Mouse (Mus musculus): ENCODE measurements around the gene Sugct.

DNA sequence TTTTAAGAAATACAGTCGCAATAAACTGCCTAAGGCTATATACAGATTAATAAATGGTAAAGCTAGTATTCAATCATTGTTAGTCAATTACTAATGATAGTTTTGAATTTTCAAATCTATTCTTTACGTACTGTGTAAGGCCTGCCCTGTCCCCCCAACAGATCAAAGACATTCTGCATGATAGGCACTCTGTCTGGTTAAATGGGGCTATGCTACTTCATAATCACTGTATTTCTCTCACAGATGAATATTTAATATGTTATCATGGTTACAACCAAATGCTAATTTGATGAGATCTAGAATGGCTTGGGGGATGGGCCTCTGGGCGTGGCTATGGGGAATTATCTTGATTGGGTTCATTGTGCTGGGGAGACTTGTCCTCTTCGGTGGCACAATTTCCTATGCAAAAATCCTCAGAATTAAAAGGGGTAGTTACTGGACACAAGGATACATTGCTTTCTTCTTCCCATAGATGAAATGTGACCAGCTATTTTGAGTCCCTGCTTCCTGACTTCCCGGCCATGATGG is 13.5 kb upstream of the Sugct start:
- TF ChIP-seq MYOD1 (IDR thresholded peaks at IDR 0.05; ENCODE audit: control insufficient read depth in 1 of 3, insufficient read length in 2 of 3, low read depth in 2 of 3) (no peak), POLR2A (IDR thresholded peaks at IDR 0.05; ENCODE audit: insufficient read length, low read depth) (no peak), USF1 (IDR thresholded peaks at IDR 0.05; ENCODE audit: low read depth) (no peak), TCF12 (IDR thresholded peaks at IDR 0.05; ENCODE audit: insufficient read depth, poor library complexity, severe bottlenecking) (no peak), MYOG (IDR thresholded peaks at IDR 0.05; ENCODE audit: control insufficient read depth in 1 of 3, insufficient read depth in 1 of 3, insufficient read length in 2 of 3, low read depth in 2 of 3) (no peak), MAX (IDR thresholded peaks at IDR 0.05; ENCODE audit: low read depth) (no peak), POLR2AphosphoS2 (IDR thresholded peaks at IDR 0.05; ENCODE audit: insufficient read length, low read depth) (no peak)
